Mouse (Mus musculus): ENCODE results near the gene Vps51.

DNA sequence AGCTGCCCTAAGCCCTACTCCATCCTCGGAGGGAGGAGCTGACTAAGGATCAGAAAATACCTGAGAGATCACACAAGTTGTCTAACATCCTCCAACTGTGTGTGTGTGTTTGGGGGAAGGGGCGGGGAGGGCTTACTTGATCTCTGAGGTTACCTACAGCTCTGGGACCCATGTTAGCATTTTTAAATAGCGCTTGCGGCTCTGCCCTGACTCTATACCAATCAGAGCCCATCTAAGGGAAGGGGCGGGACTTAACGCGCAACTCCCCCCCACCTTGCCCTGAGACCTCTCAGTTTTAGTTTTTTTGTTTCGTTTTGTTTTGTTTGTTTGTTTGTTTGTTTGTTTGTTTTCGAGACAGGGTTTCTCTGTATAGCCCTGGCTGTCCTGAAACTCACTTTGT, 47.6 kb downstream of the Vps51 start:
- TF ChIP-seq CTCF (IDR thresholded peaks at IDR 0.05; ENCODE audit: control insufficient read depth, insufficient read depth, low read length): no peak
- TF ChIP-seq POLR2A (IDR thresholded peaks at IDR 0.05; ENCODE audit: borderline replicate concordance, control insufficient read depth, low read depth, low read length): no peak
